Mouse (Mus musculus) lung, postnatal 14 days (tissue): Measurements from ENCODE around the gene Gm4924.

Experiments
- DNase-seq: peaks from one replicate; pipeline ENCODE4 v3.0.0; 2021

Gene Gm4924

DNA sequence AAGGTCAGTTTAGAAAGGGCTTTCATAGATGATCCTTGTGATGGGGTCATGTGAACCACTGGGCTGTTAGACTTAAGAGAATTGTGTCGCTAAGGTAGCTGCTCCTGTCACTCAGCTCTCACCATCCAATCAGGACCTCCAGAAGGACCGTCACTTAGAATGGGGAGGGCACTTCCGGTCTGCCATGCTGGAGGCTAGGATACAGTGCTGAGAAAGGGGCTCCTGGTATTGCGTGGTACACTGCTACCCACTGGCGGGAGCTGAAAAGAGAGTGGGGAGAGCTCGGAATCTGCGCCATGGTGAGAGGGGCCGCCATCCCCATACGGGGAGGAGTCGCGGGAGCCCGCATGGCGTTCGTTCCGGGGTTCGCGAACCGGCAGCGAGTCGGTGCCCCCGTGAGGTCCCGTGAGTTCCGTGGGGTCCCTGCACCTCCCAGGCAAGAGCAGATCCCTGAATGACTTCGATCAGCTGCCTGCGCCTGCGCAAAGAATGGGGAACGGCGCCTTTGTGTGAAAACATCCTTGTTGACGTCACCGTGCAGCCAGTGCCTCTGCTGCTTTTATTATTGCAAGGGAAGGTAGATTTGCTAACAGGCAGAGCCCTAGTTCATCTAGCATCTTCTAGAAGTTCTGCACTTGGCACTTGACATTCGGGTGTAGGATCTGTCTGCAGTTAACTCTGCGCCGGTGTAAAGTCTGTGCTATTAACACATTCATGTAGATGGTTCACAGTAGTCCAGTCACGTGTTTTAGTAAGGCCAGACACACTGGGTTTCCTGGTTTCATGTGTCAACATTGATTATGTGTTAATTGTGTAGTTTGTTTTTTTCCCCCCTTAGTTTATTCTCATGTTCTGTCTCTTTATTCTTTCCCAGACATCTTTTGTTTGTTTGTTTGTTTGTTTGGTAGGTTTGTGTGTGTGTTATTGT, at the start of gene Gm4924:
Gene Gm4924, plus strand, starts transcription at position 173 of the 928 bp plus-strand sequence.
- peak; percentile 79 for DNase-seq

DNA sequence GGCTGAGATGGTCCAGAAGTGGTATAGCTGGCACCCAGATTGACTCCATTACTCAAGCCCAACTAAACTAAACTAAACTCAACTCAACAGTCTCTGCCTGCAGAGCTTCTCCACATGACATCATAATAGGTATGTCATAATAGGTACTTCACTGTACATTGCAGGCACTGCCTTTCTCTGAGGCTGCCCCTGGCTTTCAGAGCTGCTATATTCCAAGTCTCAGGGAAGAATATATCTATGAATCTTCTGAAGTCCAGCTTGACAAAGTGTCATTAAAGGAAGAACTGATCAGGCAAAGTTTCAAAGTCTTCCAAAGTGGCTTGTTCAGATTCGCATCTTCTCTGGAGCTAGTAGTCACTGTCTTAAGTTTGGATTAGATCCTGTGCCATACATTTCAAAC, 37.6 kb upstream of the Gm4924 start, which contains the start of gene 4932415D10Rik:
Gene 4932415D10Rik, minus strand, starts transcription at position 101 of the 400 bp plus-strand sequence.
- no peak for DNase-seq

DNA sequence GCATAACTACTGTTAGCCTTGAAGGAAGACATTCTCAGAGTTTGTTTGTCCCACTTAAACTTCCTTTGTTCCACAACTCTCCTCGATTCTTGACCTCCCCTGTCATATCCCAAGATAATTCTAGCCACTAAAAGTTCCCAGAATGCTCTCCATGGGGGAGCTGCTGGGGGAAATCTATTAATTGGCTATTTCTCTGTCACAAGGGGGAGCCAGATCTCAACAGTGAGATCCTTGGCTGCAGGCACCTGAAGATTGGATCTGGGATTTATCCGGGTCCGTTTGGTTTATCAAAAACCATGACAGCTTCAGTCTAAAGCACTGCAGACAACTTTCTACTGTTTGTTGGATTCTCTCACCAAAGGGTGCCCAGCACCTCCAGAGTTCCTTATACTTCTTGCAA, 33.9 kb upstream of the Gm4924 start:
- no peak for DNase-seq

DNA sequence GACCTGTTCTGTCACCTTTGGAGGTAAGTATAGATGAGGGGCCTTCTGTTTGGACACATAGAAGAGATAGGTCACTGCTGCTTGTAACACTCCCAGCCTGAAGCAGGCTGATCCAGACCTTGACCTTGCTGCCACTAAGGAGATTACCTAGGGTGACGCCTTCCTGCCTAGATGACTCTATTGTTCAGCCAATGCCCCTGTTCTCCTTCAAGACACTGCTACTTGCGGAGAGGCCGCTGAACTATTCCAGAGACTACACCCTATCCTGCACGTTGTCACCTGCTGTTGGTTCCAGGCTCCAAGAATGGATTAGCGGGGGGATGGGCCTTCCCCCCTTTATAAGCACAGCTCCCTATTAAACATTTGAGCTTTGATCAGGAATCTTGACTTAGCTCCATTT, 24.2 kb upstream of the Gm4924 start:
- DNase-seq = no peak

DNA sequence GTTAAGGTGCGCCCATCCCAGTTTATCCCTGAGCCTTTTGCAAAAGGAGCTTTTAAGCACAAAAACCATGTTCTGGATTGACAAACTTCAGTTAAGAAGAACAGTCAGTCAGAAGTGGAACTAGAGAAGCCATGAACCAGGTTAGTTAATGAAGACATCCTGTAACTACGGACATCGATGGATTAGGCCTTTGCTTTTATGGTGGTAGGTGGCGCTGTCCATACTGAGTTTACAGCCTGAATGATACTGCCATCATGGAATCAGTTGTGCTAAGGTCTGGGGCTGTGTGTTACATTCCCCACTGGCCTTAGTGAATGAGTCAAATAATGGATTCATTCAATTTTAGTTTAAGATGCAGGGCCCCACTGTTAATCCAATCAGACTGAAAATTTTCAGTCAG, 1.3 kb downstream of the Gm4924 start:
- DNase-seq = no peak

DNA sequence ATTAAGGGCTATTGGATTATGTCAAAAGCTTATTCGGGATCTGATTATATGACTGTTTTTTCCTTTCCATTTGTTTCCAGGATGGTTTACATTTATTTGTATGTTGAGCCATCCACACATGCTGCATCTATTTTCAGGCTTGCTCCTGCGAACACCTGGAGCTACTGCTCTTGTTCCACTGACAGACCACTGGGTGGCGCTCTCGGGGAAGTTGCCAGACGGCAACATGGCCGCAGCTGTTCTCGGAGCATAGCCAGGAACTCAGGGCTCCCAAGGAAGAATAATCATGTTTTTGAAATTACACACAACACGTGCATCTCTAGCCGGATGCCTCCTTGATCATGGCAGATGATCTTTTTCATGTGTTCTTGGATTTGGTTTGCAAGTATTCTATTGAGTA, 7.9 kb downstream of the Gm4924 start:
- no peak for DNase-seq

DNA sequence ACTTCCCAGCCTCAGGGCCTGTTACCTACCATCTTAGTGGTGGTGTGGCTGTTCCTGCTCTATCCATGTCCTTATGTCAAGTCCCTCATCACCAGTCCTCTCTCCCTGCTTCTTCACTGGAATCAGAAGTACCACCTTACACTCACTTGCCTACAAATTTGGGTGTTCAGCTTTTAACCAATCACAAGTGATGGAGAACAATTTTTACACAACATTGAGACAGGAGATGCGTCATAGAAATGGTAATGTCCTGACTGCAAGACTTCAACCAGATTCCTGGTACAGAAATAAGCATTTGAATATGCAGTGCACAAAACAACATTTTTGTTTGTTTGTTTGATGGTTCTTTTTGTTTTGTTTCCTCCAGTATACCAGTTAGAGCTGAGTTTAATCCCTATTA, 28.9 kb downstream of the Gm4924 start:
- DNase-seq = no peak

DNA sequence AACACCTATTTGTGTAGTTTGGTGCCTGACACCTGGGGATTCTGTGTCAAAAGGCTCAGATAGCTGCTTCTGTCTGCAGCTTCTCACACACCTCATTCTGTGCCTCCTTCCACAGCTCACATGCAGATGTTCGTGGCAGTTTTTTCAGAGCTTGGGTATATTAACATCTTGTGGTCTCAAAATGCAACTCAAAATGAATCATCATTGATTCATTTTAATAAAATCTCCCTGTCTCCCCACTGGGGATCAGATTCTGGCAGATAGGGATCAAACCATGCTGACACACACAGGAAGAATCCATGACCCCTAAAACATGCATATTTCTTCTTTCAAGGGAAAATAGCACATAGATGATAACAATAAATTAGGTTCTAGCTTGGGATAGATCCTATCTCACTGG, 55.5 kb downstream of the Gm4924 start:
- no peak for DNase-seq

DNA sequence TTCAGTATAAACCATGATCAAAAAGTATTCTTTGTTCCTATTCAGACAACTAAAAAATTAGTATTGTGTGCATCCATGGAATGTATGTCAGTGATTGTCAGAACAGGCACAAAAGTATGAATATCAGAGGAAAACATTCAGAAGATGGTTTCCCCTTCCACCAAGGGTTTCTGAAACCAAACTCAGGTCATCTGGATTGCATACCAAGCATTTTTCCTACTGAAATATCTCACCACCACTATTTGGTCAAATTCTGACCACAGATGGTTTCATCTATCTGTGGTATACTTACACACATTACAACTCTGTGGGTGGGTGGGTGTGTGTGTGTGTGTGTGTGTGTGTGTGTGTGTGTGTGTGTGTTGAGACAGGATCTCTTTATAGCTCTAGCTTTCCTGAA, 69.6 kb downstream of the Gm4924 start:
- DNase-seq = no peak
